Mouse (Mus musculus): ENCODE measurements around the gene Fam173b. TPM values are rescaled to one million over a fixed set of nuclear protein-coding genes. Genes with fewer than 3 reads are reported as not detected.

Gene Fam173b
- polyA plus RNA-seq, 1 experiment from 2014 or later, result 9.3 TPM

GRCm38 (mm10) chr15:31613826-31614453 lies 12.3 kb downstream of the Fam173b start:
- no peaks in the 10 kb centered on the region for H3K9me3 ChIP-seq (replicated peaks)
- no peaks in the 10 kb centered on the region for H3K27me3 ChIP-seq
- no peak overlapping the region for H3K4me2 ChIP-seq
- no peak overlapping the region for H3K27ac ChIP-seq
- no peak overlapping the region for H3K9ac ChIP-seq
- H3K36me3 ChIP-seq, result peaks cover 40% of the 10 kb centered on the region
- DNase-seq (no peak), ATAC-seq (ENCODE audit: low read depth) (no peak)
- 65% methylated on average over 6 of the region's 6 CpGs for WGBS (ENCODE audit: insufficient replicate concordance)
- no peak overlapping the region for H3K4me3 ChIP-seq (replicated peaks)
- H3K4me1 ChIP-seq (replicated peaks), result no peaks in the 10 kb centered on the region

GRCm38 (mm10) chr15:31614666-31615065 lies 13.0 kb downstream of the Fam173b start:
- peaks cover 40% of the 10 kb centered on the region for H3K36me3 ChIP-seq
- WGBS (ENCODE audit: insufficient replicate concordance), result 74% methylated on average over 2 of the region's 2 CpGs
- no peak overlapping the region for H3K9ac ChIP-seq

GRCm38 (mm10) chr15:31617261-31617660 lies 15.6 kb downstream of the Fam173b start:
- 87% methylated on average over 9 of the region's 9 CpGs for WGBS (ENCODE audit: insufficient replicate concordance)
- H3K27ac ChIP-seq, result no peak overlapping the region
- H3K36me3 ChIP-seq, result peaks cover 46% of the 10 kb centered on the region
- H3K4me1 ChIP-seq (replicated peaks), result no peaks in the 10 kb centered on the region
- no peak overlapping the region for H3K4me3 ChIP-seq (replicated peaks)
- no peak overlapping the region for H3K4me2 ChIP-seq
- H3K9me3 ChIP-seq (replicated peaks), result no peaks in the 10 kb centered on the region
- H3K27me3 ChIP-seq, result no peaks in the 10 kb centered on the region
- ATAC-seq (ENCODE audit: low read depth) (no peak), DNase-seq (no peak)
- no peak overlapping the region for H3K9ac ChIP-seq

More at GRCm38 (mm10) chr15:31614666-31615065, 13.0 kb downstream of the Fam173b start:
- Histone ChIP-seq H3K4me3 (replicated peaks) (no peak overlapping the region), H3K27me3 (no peaks in the 10 kb centered on the region), H3K4me1 (replicated peaks) (no peaks in the 10 kb centered on the region), H3K9me3 (replicated peaks) (no peaks in the 10 kb centered on the region), H3K27ac (no peak overlapping the region), H3K4me2 (no peak overlapping the region)
- DNase-seq, result no peak
- no peak for ATAC-seq (ENCODE audit: low read depth)

- H3K9ac ChIP-seq, result no peak overlapping the region
- no peaks in the 10 kb centered on the region for H3K4me1 ChIP-seq (replicated peaks)
- H3K4me2 ChIP-seq, result no peak overlapping the region
- no peak overlapping the region for H3K27ac ChIP-seq
- H3K27me3 ChIP-seq, result no peaks in the 10 kb centered on the region
- DNase-seq (no peak), ATAC-seq (ENCODE audit: low read depth) (no peak)
- H3K9me3 ChIP-seq (replicated peaks), result no peaks in the 10 kb centered on the region
- H3K36me3 ChIP-seq, result peaks cover 39% of the 10 kb centered on the region
- no peak overlapping the region for H3K4me3 ChIP-seq (replicated peaks)
- 79% methylated on average over 8 of the region's 8 CpGs for WGBS (ENCODE audit: insufficient replicate concordance)
Measured at GRCm38 (mm10) chr15:31619521-31619920, 17.9 kb downstream of the Fam173b start.

- H3K4me2 ChIP-seq, result no peak overlapping the region
- ATAC-seq (ENCODE audit: low read depth) (no peak), DNase-seq (no peak)
- H3K27me3 ChIP-seq, result no peaks in the 10 kb centered on the region
- H3K9ac ChIP-seq, result no peak overlapping the region
- H3K4me3 ChIP-seq (replicated peaks), result no peak overlapping the region
- H3K27ac ChIP-seq, result no peak overlapping the region
- H3K36me3 ChIP-seq, result no peaks in the 10 kb centered on the region
- no peaks in the 10 kb centered on the region for H3K9me3 ChIP-seq (replicated peaks)
- WGBS (ENCODE audit: insufficient replicate concordance), result 51% methylated on average over 12 of the region's 12 CpGs
- no peaks in the 10 kb centered on the region for H3K4me1 ChIP-seq (replicated peaks)
Measured at GRCm38 (mm10) chr15:31627277-31628154, 25.9 kb downstream of the Fam173b start.

- H3K27me3 ChIP-seq, result no peaks in the 10 kb centered on the region
- WGBS (ENCODE audit: insufficient replicate concordance), result 70% methylated on average over 10 of the region's 10 CpGs
- DNase-seq (no peak), ATAC-seq (ENCODE audit: low read depth) (no peak)
- no peaks in the 10 kb centered on the region for H3K4me1 ChIP-seq (replicated peaks)
- H3K9me3 ChIP-seq (replicated peaks), result no peaks in the 10 kb centered on the region
- H3K4me2 ChIP-seq, result no peak overlapping the region
- no peak overlapping the region for H3K27ac ChIP-seq
- H3K36me3 ChIP-seq, result no peaks in the 10 kb centered on the region
- H3K4me3 ChIP-seq (replicated peaks), result no peak overlapping the region
- no peak overlapping the region for H3K9ac ChIP-seq
Measured at GRCm38 (mm10) chr15:31628180-31628579, 26.5 kb downstream of the Fam173b start.

- no peaks in the 10 kb centered on the region for H3K27me3 ChIP-seq
- no peak overlapping the region for H3K4me3 ChIP-seq (replicated peaks)
- H3K9me3 ChIP-seq (replicated peaks), result no peaks in the 10 kb centered on the region
- DNase-seq (no peak), ATAC-seq (ENCODE audit: low read depth) (no peak)
- no peak overlapping the region for H3K9ac ChIP-seq
- no peaks in the 10 kb centered on the region for H3K36me3 ChIP-seq
- no peaks in the 10 kb centered on the region for H3K4me1 ChIP-seq (replicated peaks)
- H3K4me2 ChIP-seq, result no peak overlapping the region
- WGBS (ENCODE audit: insufficient replicate concordance), result 71% methylated on average over 3 of the region's 3 CpGs
- H3K27ac ChIP-seq, result no peak overlapping the region
Measured at GRCm38 (mm10) chr15:31629556-31629955, 27.9 kb downstream of the Fam173b start.

- Histone ChIP-seq H3K27ac (no peak overlapping the region), H3K4me1 (replicated peaks) (no peaks in the 10 kb centered on the region), H3K27me3 (no peaks in the 10 kb centered on the region), H3K36me3 (no peaks in the 10 kb centered on the region), H3K9me3 (replicated peaks) (no peaks in the 10 kb centered on the region), H3K4me2 (no peak overlapping the region), H3K4me3 (replicated peaks) (no peak overlapping the region), H3K9ac (no peak overlapping the region)
- ATAC-seq (ENCODE audit: low read depth), result no peak
- 81% methylated on average over 12 of the region's 12 CpGs for WGBS (ENCODE audit: insufficient replicate concordance)
- no peak for DNase-seq
Measured at GRCm38 (mm10) chr15:31631396-31631858, 29.8 kb downstream of the Fam173b start.

- no peak overlapping the region for H3K4me2 ChIP-seq
- H3K27ac ChIP-seq, result no peak overlapping the region
- H3K9me3 ChIP-seq (replicated peaks), result no peaks in the 10 kb centered on the region
- no peaks in the 10 kb centered on the region for H3K36me3 ChIP-seq
- DNase-seq (no peak), ATAC-seq (ENCODE audit: low read depth) (no peak)
- WGBS (ENCODE audit: insufficient replicate concordance), result 64% methylated on average over 4 of the region's 4 CpGs
- H3K4me3 ChIP-seq (replicated peaks), result no peak overlapping the region
- H3K27me3 ChIP-seq, result no peaks in the 10 kb centered on the region
- H3K4me1 ChIP-seq (replicated peaks), result no peaks in the 10 kb centered on the region
- no peak overlapping the region for H3K9ac ChIP-seq
Measured at GRCm38 (mm10) chr15:31632478-31632877, 30.8 kb downstream of the Fam173b start.

GRCm38 (mm10) chr15:31634582-31634981 lies 32.9 kb downstream of the Fam173b start:
- Histone ChIP-seq H3K9me3 (replicated peaks) (no peaks in the 10 kb centered on the region), H3K9ac (no peak overlapping the region), H3K36me3 (no peaks in the 10 kb centered on the region), H3K27ac (no peak overlapping the region), H3K4me1 (replicated peaks) (no peaks in the 10 kb centered on the region), H3K4me3 (replicated peaks) (no peak overlapping the region), H3K4me2 (no peak overlapping the region), H3K27me3 (no peaks in the 10 kb centered on the region)
- DNase-seq (no peak), ATAC-seq (ENCODE audit: low read depth) (no peak)
- 68% methylated on average over 6 of the region's 6 CpGs for WGBS (ENCODE audit: insufficient replicate concordance)

GRCm38 (mm10) chr15:31636091-31636595 lies 34.5 kb downstream of the Fam173b start:
- Histone ChIP-seq H3K4me3 (replicated peaks) (no peak overlapping the region), H3K36me3 (no peaks in the 10 kb centered on the region), H3K27me3 (no peaks in the 10 kb centered on the region), H3K9me3 (replicated peaks) (no peaks in the 10 kb centered on the region), H3K4me2 (no peak overlapping the region), H3K9ac (no peak overlapping the region), H3K4me1 (replicated peaks) (no peaks in the 10 kb centered on the region), H3K27ac (no peak overlapping the region)
- ATAC-seq (ENCODE audit: low read depth) (no peak), DNase-seq (no peak)
- 71% methylated on average over 9 of the region's 9 CpGs for WGBS (ENCODE audit: insufficient replicate concordance)
